Mouse (Mus musculus): Measurements from ENCODE around the gene Sptan1.

DNA sequence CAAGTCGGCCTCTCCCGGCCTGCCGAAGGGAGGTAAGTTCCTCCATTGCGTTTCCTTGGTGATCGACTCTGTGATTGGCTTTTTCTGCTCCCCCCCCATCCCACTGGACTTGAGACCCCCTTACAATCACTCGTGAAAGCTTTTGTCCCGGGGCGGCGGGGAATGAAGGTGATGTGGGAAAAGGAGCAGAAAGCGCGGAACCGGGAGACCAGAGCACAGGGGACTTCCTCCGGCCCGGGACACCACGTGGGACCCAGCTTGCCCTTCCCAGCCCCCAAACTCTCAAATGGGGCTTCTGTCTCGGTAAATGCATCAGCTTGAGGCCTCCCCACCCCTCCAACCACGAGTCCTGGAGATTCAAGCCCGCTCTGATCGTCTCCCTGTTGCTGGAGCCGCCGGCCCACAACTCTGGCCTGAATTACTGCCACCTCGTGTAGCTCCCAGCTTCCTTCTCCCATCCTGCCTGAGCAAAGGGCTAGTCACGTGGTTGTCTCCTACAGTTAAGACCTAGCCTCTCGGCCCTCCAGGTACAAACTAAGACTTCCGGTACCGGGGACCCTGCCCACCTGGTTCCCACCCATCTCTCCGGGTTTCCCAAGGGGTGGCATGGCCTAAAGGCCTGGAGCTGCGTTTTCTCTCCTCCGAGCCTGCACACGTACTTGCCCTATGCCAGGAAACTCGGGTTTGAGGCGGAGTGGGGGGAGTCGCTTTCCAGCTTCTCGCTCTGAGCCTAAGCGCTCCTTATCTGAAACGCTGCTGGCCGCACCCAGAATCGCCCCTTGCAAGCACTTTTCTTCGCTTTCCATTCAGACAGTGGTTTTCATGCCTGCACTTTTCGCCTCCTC, 97.1 kb downstream of the Sptan1 start:
- TF ChIP-seq POLR2A (IDR thresholded peaks at IDR 0.05; ENCODE audit: borderline replicate concordance, insufficient read depth, low read length) (peak; percentile 48; the same call in 1 of the 2 replicates), CTCF (IDR thresholded peaks at IDR 0.05; ENCODE audit: borderline replicate concordance, insufficient read depth, low read depth, low read length) (peak; percentile 12; the same call in 1 of the 2 replicates)
